Comparison of ENCODE assay signal across 8 mouse cellular contexts in genomic region chr1:157086097-157086994, GRCm38 (mm10). TPM values are rescaled to one million over a fixed set of nuclear protein-coding genes. Genes with fewer than 3 reads are reported as not detected.
DNase-seq lines count a peak whose midpoint lies in the region; ATAC-seq and TF ChIP-seq lines count a peak whose summit lies in the region.

No protein-coding gene starts in this region.

- no peaks in the 10 kb centered on the region for H3K36me3 ChIP-seq in hindbrain, embryonic 13.5 days

- peak; percentile 48 to 84 for DNase-seq in adrenal gland, adult (ENCODE audit: inconsistent age in 2 of 2, low spot score in 1 of 2)
- DNase-seq in adrenal gland, adult 8-10 months: no peak
- DNase-seq in cerebellum, adult 2 months: peak; percentile 20 to 54
- peak; percentile 84 for DNase-seq in forelimb bud, embryonic 11.5 days (ENCODE audit: low read depth, low spot score)
- peak; percentile 51 to 69 for DNase-seq in layer of hippocampus, postnatal 36 days
- peak; percentile 47 for DNase-seq in lung, postnatal 25 days (ENCODE audit: low spot score)
- DNase-seq in retina, postnatal 1 day: peak; percentile 85

- no peaks in the 10 kb centered on the region for H3K27me3 ChIP-seq in cerebellum, adult 2 months (ENCODE audit: control insufficient read depth, insufficient read depth, low read length)
- no peaks in the 10 kb centered on the region for H3K27me3 ChIP-seq in hindbrain, embryonic 13.5 days

- peak overlapping the region; percentile 65 for H3K9ac ChIP-seq in hindbrain, embryonic 13.5 days

- peak overlapping the region; percentile 56 for H3K4me2 ChIP-seq in hindbrain, embryonic 13.5 days

- peak; percentile 69 for ATAC-seq in hindbrain, embryonic 13.5 days (ENCODE audit: low FRiP score)

- H3K27ac ChIP-seq in cerebellum, adult 2 months (ENCODE audit: insufficient read depth, low read length): no peak overlapping the region
- no peak overlapping the region for H3K27ac ChIP-seq in hindbrain, embryonic 13.5 days

- H3K9me3 ChIP-seq in hindbrain, embryonic 13.5 days: no peaks in the 10 kb centered on the region

- no peak for TF ChIP-seq POLR2A in cerebellum, adult 2 months (IDR thresholded peaks at IDR 0.05; ENCODE audit: borderline replicate concordance, insufficient read depth, low read length)

- TF ChIP-seq CTCF in cerebellum, adult 2 months (IDR thresholded peaks at IDR 0.05; ENCODE audit: borderline replicate concordance, insufficient read depth, low read depth, low read length): peak; percentile 75

- no peak overlapping the region for H3K4me3 ChIP-seq in cerebellum, adult 2 months (replicated peaks; ENCODE audit: insufficient read depth, low read depth, low read length)
- H3K4me3 ChIP-seq in hindbrain, embryonic 13.5 days: peak overlapping the region; percentile 39

- H3K4me1 ChIP-seq in cerebellum, adult 2 months (ENCODE audit: control insufficient read depth, insufficient read depth, low read length): no peaks in the 10 kb centered on the region
- H3K4me1 ChIP-seq in hindbrain, embryonic 13.5 days (replicated peaks): peaks cover 18% of the 10 kb centered on the region

- WGBS in cerebellum, adult 2 months: 9% methylated on average over 25 of the region's 25 CpGs
- WGBS in hindbrain, embryonic 13.5 days: 8% methylated on average over 25 of the region's 25 CpGs

RNA-seq across cellular contexts. Expression of gene Tex35, which starts 22.1 kb away (rescaled TPM):
- total RNA-seq in adrenal gland, adult 8-10 months (2022): not detected
- not detected in 2 replicates for polyA plus RNA-seq in cerebellum, adult 2 months (2012; rRNA removed)
- polyA plus RNA-seq in hindbrain, embryonic 13.5 days (2015; fragmentation: Nextera tagmentation; extraction: Ambion mirVana): not detected in 2 replicates
- not detected for total RNA-seq in layer of hippocampus, postnatal 36 days (2021)
